Mouse (Mus musculus) embryonic facial prominence, embryonic 10.5 days (tissue): ENCODE results near the gene Esrrb. TPM values are rescaled to one million over a fixed set of nuclear protein-coding genes. Genes with fewer than 3 reads are reported as not detected.

Source experiments
- DNase-seq: peaks from one replicate; pipeline ENCODE4 v3.0.0-alpha.2; 2017; ENCODE audit warnings: low spot score
- H3K27ac ChIP-seq: fragments of 300-500 bp; sonication (generic); replicated peaks from 2 replicates; pipeline ENCODE4 v1.5.1; 2016; ENCODE audit warnings: mild to moderate bottlenecking
- H3K27me3 ChIP-seq: fragments of 300-500 bp; sonication (generic); replicated peaks from 2 replicates; pipeline ENCODE4 v1.6.1; 2016; ENCODE audit warnings: low read depth, mild to moderate bottlenecking; ENCODE audit not compliant: poor library complexity, severe bottlenecking
- H3K36me3 ChIP-seq: fragments of 300-500 bp; sonication (generic); replicated peaks from 2 replicates; pipeline ENCODE4 v1.6.1; 2016; ENCODE audit warnings: mild to moderate bottlenecking, moderate library complexity
- H3K4me1 ChIP-seq: fragments of 300-500 bp; sonication (generic); 2 replicates; pipeline ENCODE4 v1.6.1; 2016
- H3K4me3 ChIP-seq: fragments of 300-500 bp; sonication (generic); 2 replicates; pipeline ENCODE4 v1.5.1; 2016; ENCODE audit warnings: mild to moderate bottlenecking, moderate library complexity
- H3K9me3 ChIP-seq: fragments of 300-500 bp; sonication (generic); 2 replicates; pipeline ENCODE4 v1.6.1; 2016; ENCODE audit warnings: mild to moderate bottlenecking
- WGBS: fragments of 180-500 bp; shearing (Covaris S2); methylation state at CpG from one replicate; pipeline ENCODE4 v1.1.7; 2016; 5-methylcytosine and 5-hydroxymethylcytosine counted together
- polyA plus RNA-seq: library from polyadenylated mRNA; unstranded; fragments of >200 nt; fragmentation: Nextera tagmentation; extraction: Ambion mirVana; gene quantifications from 2 replicates; pipeline ENCODE4 v1.2.1, GENCODE M21; 2016

The Esrrb gene
- polyA plus RNA-seq, 1 experiment from 2014 or later = 0.20 TPM

GRCm38 (mm10) chr12:86478908-86479307 lies 118.0 kb downstream of the Esrrb start:
- H3K4me1 ChIP-seq = peaks cover 24% of the 10 kb centered on the region
- 0 out of 2 replicates have a peak, but pooled peaks cover 5% of the 10 kb centered on the region for H3K27me3 ChIP-seq
- H3K4me3 ChIP-seq = no peak overlapping the region
- 81% methylated on average over 5 of the region's 5 CpGs for WGBS
- H3K9me3 ChIP-seq = no peaks in the 10 kb centered on the region
- H3K27ac ChIP-seq = no peak overlapping the region
- no peaks in the 10 kb centered on the region for H3K36me3 ChIP-seq
- DNase-seq = no peak

GRCm38 (mm10) chr12:86482029-86482428 lies 121.1 kb downstream of the Esrrb start:
- no peaks in the 10 kb centered on the region for H3K27me3 ChIP-seq
- H3K9me3 ChIP-seq = no peaks in the 10 kb centered on the region
- no peaks in the 10 kb centered on the region for H3K36me3 ChIP-seq
- no peak for DNase-seq
- 77% methylated on average over 6 of the region's 6 CpGs for WGBS
- H3K27ac ChIP-seq = no peak overlapping the region
- peaks cover 12% of the 10 kb centered on the region for H3K4me1 ChIP-seq
- H3K4me3 ChIP-seq = no peak overlapping the region

- Histone ChIP-seq H3K27ac (peak overlapping the region; percentile 54; the same call in 1 of the 2 replicates), H3K4me1 (peaks cover 15% of the 10 kb centered on the region), H3K27me3 (no peaks in the 10 kb centered on the region), H3K4me3 (no peak overlapping the region), H3K9me3 (no peaks in the 10 kb centered on the region), H3K36me3 (no peaks in the 10 kb centered on the region)
- WGBS = 46% methylated on average over 5 of the region's 5 CpGs
- no peak for DNase-seq
These were observed 122.5 kb downstream of the Esrrb start for GRCm38 (mm10) chr12:86483413-86483841.

GRCm38 (mm10) chr12:86488005-86488404 lies 127.1 kb downstream of the Esrrb start:
- DNase-seq = no peak
- 75% methylated on average over 3 of the region's 3 CpGs for WGBS
- Histone ChIP-seq H3K4me3 (no peak overlapping the region), H3K27me3 (no peaks in the 10 kb centered on the region), H3K36me3 (no peaks in the 10 kb centered on the region), H3K9me3 (no peaks in the 10 kb centered on the region), H3K27ac (no peak overlapping the region), H3K4me1 (peaks cover 23% of the 10 kb centered on the region)

GRCm38 (mm10) chr12:86490052-86490451 lies 129.1 kb downstream of the Esrrb start:
- no peak for DNase-seq
- H3K27ac ChIP-seq = no peak overlapping the region
- no peaks in the 10 kb centered on the region for H3K9me3 ChIP-seq
- H3K27me3 ChIP-seq = no peaks in the 10 kb centered on the region
- 89% methylated on average over 5 of the region's 5 CpGs for WGBS
- H3K4me3 ChIP-seq = no peak overlapping the region
- H3K4me1 ChIP-seq = peaks cover 16% of the 10 kb centered on the region
- H3K36me3 ChIP-seq = no peaks in the 10 kb centered on the region

GRCm38 (mm10) chr12:86491500-86491899 lies 130.6 kb downstream of the Esrrb start:
- no peak for DNase-seq
- WGBS = 74% methylated on average over 3 of the region's 3 CpGs
- no peaks in the 10 kb centered on the region for H3K9me3 ChIP-seq
- no peaks in the 10 kb centered on the region for H3K27me3 ChIP-seq
- no peaks in the 10 kb centered on the region for H3K36me3 ChIP-seq
- peaks cover 16% of the 10 kb centered on the region for H3K4me1 ChIP-seq
- H3K27ac ChIP-seq = no peak overlapping the region
- H3K4me3 ChIP-seq = no peak overlapping the region

GRCm38 (mm10) chr12:86492822-86493221 lies 131.9 kb downstream of the Esrrb start:
- Histone ChIP-seq H3K9me3 (no peaks in the 10 kb centered on the region), H3K27ac (no peak overlapping the region), H3K4me1 (peaks cover 16% of the 10 kb centered on the region), H3K27me3 (no peaks in the 10 kb centered on the region), H3K4me3 (peak overlapping the region; percentile 29; the same call in 1 of the 2 replicates), H3K36me3 (no peaks in the 10 kb centered on the region)
- WGBS = 38% methylated on average over 9 of the region's 9 CpGs
- DNase-seq = no peak

- Histone ChIP-seq H3K4me3 (no peak overlapping the region), H3K27ac (no peak overlapping the region), H3K27me3 (no peaks in the 10 kb centered on the region), H3K4me1 (peaks cover 19% of the 10 kb centered on the region), H3K9me3 (no peaks in the 10 kb centered on the region), H3K36me3 (no peaks in the 10 kb centered on the region)
- no peak for DNase-seq
- 94% methylated on average over 4 of the region's 4 CpGs for WGBS
These were observed 136.2 kb downstream of the Esrrb start for GRCm38 (mm10) chr12:86497126-86497525.

GRCm38 (mm10) chr12:86498765-86499164 lies 137.8 kb downstream of the Esrrb start:
- H3K9me3 ChIP-seq = no peaks in the 10 kb centered on the region
- no peak overlapping the region for H3K4me3 ChIP-seq
- 0 out of 2 replicates have a peak, but pooled peaks cover 6% of the 10 kb centered on the region for H3K27me3 ChIP-seq
- no peaks in the 10 kb centered on the region for H3K36me3 ChIP-seq
- 37% methylated on average over 6 of the region's 6 CpGs for WGBS
- DNase-seq = no peak
- peaks cover 7% of the 10 kb centered on the region; the same call in 1 of the 2 replicates for H3K4me1 ChIP-seq
- no peak overlapping the region for H3K27ac ChIP-seq

- DNase-seq = no peak
- no peak overlapping the region for H3K27ac ChIP-seq
- H3K9me3 ChIP-seq = no peaks in the 10 kb centered on the region
- no peaks in the 10 kb centered on the region for H3K36me3 ChIP-seq
- peaks cover 7% of the 10 kb centered on the region; the same call in 1 of the 2 replicates for H3K4me1 ChIP-seq
- H3K4me3 ChIP-seq = no peak overlapping the region
- 0 out of 2 replicates have a peak, but pooled peaks cover 12% of the 10 kb centered on the region for H3K27me3 ChIP-seq
- 85% methylated on average over 10 of the region's 10 CpGs for WGBS
These were observed 140.8 kb downstream of the Esrrb start for GRCm38 (mm10) chr12:86501728-86502127.

GRCm38 (mm10) chr12:86503921-86504320 lies 143.0 kb downstream of the Esrrb start:
- Histone ChIP-seq H3K9me3 (no peaks in the 10 kb centered on the region), H3K4me3 (no peak overlapping the region), H3K27ac (no peak overlapping the region), H3K36me3 (no peaks in the 10 kb centered on the region), H3K4me1 (peaks cover 2% of the 10 kb centered on the region), H3K27me3 (0 out of 2 replicates have a peak, but pooled peaks cover 12% of the 10 kb centered on the region)
- 82% methylated on average over 4 of the region's 4 CpGs for WGBS
- DNase-seq = no peak

GRCm38 (mm10) chr12:86504321-86504720 lies 143.4 kb downstream of the Esrrb start:
- no peak for DNase-seq
- H3K4me3 ChIP-seq = no peak overlapping the region
- no peaks in the 10 kb centered on the region for H3K9me3 ChIP-seq
- no peaks in the 10 kb centered on the region for H3K36me3 ChIP-seq
- no peak overlapping the region for H3K27ac ChIP-seq
- 0 out of 2 replicates have a peak, but pooled peaks cover 12% of the 10 kb centered on the region for H3K27me3 ChIP-seq
- peaks cover 4% of the 10 kb centered on the region for H3K4me1 ChIP-seq
- 91% methylated on average over 3 of the region's 3 CpGs for WGBS

GRCm38 (mm10) chr12:86507741-86508140 lies 146.8 kb downstream of the Esrrb start:
- Histone ChIP-seq H3K27me3 (0 out of 2 replicates have a peak, but pooled peaks cover 9% of the 10 kb centered on the region), H3K27ac (no peak overlapping the region), H3K4me1 (peaks cover 13% of the 10 kb centered on the region), H3K4me3 (no peak overlapping the region), H3K9me3 (no peaks in the 10 kb centered on the region), H3K36me3 (no peaks in the 10 kb centered on the region)
- no peak for DNase-seq
- WGBS = 82% methylated on average over 10 of the region's 10 CpGs
